Comparison of ENCODE assay signal across 8 mouse cellular contexts in the genomic region with DNA sequence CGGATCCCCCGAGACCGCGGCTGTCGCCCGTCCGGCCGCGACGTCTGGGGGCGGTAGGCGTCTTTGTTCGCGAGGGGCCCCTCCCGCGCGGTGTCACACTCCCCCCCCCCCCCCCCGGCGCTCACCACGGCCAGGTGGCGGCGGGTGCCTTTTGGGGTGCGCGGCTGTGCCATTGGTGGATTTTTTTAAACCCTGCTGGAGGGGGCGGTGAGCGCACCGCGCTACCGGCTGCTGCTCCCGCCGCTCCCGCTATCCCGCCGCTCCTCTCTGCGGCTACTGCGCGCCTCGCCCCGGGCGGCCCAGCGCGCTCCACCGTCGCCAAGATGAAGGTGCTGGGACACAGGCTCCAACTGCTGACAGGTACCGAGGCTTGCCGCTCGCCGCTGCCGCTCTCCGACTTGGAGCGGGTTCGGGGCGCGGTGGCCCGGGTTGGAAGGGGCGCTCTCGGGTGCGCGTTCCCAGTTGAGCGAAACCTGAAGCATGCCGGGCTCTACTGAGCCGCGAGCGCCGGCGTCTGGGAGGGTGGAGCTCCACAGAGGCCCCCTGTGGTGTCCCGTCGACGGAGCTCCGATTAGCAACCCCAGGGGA. TPM values are rescaled to one million over a fixed set of nuclear protein-coding genes. Genes with fewer than 3 reads are reported as not detected.
DNase-seq lines count a peak whose midpoint lies in the region; ATAC-seq and TF ChIP-seq lines count a peak whose summit lies in the region.

No protein-coding gene starts in this region.

- H3K4me3 ChIP-seq in spleen, adult 2 months (ENCODE audit: extremely low read depth, insufficient read depth, insufficient read length): peak overlapping the region; percentile 39; the same call in 1 of the 2 replicates
- peak overlapping the region; percentile 61 for H3K4me3 ChIP-seq in limb, embryonic 12.5 days (replicated peaks)

- no peak overlapping the region for H3K27ac ChIP-seq in spleen, adult 2 months (ENCODE audit: insufficient read depth, low read length)
- H3K27ac ChIP-seq in limb, embryonic 12.5 days: no peak overlapping the region

- H3K9me3 ChIP-seq in limb, embryonic 12.5 days: no peaks in the 10 kb centered on the region

- peaks cover 11% of the 10 kb centered on the region; the same call in 1 of the 2 replicates for H3K4me1 ChIP-seq in spleen, adult 2 months (ENCODE audit: control insufficient read depth, insufficient read depth, insufficient read length)
- H3K4me1 ChIP-seq in limb, embryonic 12.5 days (replicated peaks): peaks cover 14% of the 10 kb centered on the region

- H3K27me3 ChIP-seq in spleen, adult 2 months (ENCODE audit: control insufficient read depth, insufficient read depth, low read length): peaks cover 17% of the 10 kb centered on the region
- peaks cover 89% of the 10 kb centered on the region for H3K27me3 ChIP-seq in limb, embryonic 12.5 days

- no peak for TF ChIP-seq POLR2A in spleen, adult 2 months (IDR thresholded peaks at IDR 0.05; ENCODE audit: low read depth, low read length)

- peak; percentile 34 for ATAC-seq in granulocyte monocyte progenitor cell, adult 5-6 weeks (replicated peaks; ENCODE audit: poor library complexity, severe bottlenecking)
- ATAC-seq in limb, embryonic 12.5 days (ENCODE audit: insufficient number of reproducible peaks, insufficient read depth, low FRiP score, low TSS enrichment, low read depth): no peak; the same call in 1 of the 2 replicates

- H3K4me2 ChIP-seq in limb, embryonic 12.5 days: peak overlapping the region; percentile 99

- 1% methylated on average over 70 of the region's 70 CpGs for WGBS in spleen, adult 2 months
- under 1% methylated on average over 65 of the region's 70 CpGs for WGBS in limb, embryonic 12.5 days

- no peaks in the 10 kb centered on the region for H3K36me3 ChIP-seq in spleen, adult 2 months (ENCODE audit: control insufficient read depth, insufficient read depth, low read length)
- H3K36me3 ChIP-seq in limb, embryonic 12.5 days: no peaks in the 10 kb centered on the region

- peak overlapping the region; percentile 65 for H3K9ac ChIP-seq in limb, embryonic 12.5 days (replicated peaks)

- DNase-seq in cerebellum, adult 18-20 months: peak; percentile 29 to 45
- no peak for DNase-seq in cerebellum, adult 8-10 months
- DNase-seq in spleen, adult 2 months (ENCODE audit: low read depth in 1 of 2, low spot score in 2 of 2): no peak
- no peak for DNase-seq in spleen, adult 18-20 months
- peak; percentile 55 for DNase-seq in retina, postnatal 1 day
- no peak for DNase-seq in natural killer cell, adult 2 months (ENCODE audit: low spot score in 2 of 2)

- no peak for TF ChIP-seq CTCF in spleen, adult 2 months (IDR thresholded peaks at IDR 0.05; ENCODE audit: extremely low read depth, insufficient read depth, insufficient read length, insufficient replicate concordance)

RNA-seq across cellular contexts. Expression of gene Ndrg4, which starts 1.3 kb away (rescaled TPM):
- 1.2 and 2.0 TPM in 2 replicates for polyA plus RNA-seq in spleen, adult 2 months (2012; rRNA removed)
- not detected in 2 replicates for total RNA-seq in granulocyte monocyte progenitor cell, adult 5-6 weeks (2014; fragmentation: Nextera tagmentation)
- not detected in 2 replicates for total RNA-seq in granulocyte monocyte progenitor cell, adult 5-6 weeks (2017)
- 13.1 and 14.0 TPM in 2 replicates for polyA plus RNA-seq in limb, embryonic 12.5 days (2016; fragmentation: Nextera tagmentation; extraction: Ambion mirVana)

RNA-seq across cellular contexts. Expression of gene Setd6, which starts 37.6 kb away (rescaled TPM):
- 7.2 and 10.2 TPM in 2 replicates for polyA plus RNA-seq in spleen, adult 2 months (2012; rRNA removed)
- 16.6 and 16.8 TPM in 2 replicates for total RNA-seq in granulocyte monocyte progenitor cell, adult 5-6 weeks (2014; fragmentation: Nextera tagmentation)
- total RNA-seq in granulocyte monocyte progenitor cell, adult 5-6 weeks (2017): 42.0 and 48.1 TPM in 2 replicates
- 17.9 and 18.2 TPM in 2 replicates for polyA plus RNA-seq in limb, embryonic 12.5 days (2016; fragmentation: Nextera tagmentation; extraction: Ambion mirVana)

RNA-seq across cellular contexts. Expression of gene Gins3, which starts 44.9 kb away (rescaled TPM):
- 1.8 and 2.1 TPM in 2 replicates for polyA plus RNA-seq in spleen, adult 2 months (2012; rRNA removed)
- 11.6 and 12.4 TPM in 2 replicates for total RNA-seq in granulocyte monocyte progenitor cell, adult 5-6 weeks (2014; fragmentation: Nextera tagmentation)
- total RNA-seq in granulocyte monocyte progenitor cell, adult 5-6 weeks (2017): 25.2 and 25.5 TPM in 2 replicates
- polyA plus RNA-seq in limb, embryonic 12.5 days (2016; fragmentation: Nextera tagmentation; extraction: Ambion mirVana): 27.1 and 28.9 TPM in 2 replicates

Comparison
In these comparisons a context has a peak if more than half of its experiments do, and no peak if none do; other contexts are left out.
1. DNase-seq: peak in cerebellum, adult 18-20 months (2 of 2) and retina, postnatal 1 day (single experiment); none in cerebellum, adult 8-10 months (single experiment), spleen, adult 2 months (0 of 2), spleen, adult 18-20 months (0 of 2) and natural killer cell, adult 2 months (0 of 2).